In the genomic region with DNA sequence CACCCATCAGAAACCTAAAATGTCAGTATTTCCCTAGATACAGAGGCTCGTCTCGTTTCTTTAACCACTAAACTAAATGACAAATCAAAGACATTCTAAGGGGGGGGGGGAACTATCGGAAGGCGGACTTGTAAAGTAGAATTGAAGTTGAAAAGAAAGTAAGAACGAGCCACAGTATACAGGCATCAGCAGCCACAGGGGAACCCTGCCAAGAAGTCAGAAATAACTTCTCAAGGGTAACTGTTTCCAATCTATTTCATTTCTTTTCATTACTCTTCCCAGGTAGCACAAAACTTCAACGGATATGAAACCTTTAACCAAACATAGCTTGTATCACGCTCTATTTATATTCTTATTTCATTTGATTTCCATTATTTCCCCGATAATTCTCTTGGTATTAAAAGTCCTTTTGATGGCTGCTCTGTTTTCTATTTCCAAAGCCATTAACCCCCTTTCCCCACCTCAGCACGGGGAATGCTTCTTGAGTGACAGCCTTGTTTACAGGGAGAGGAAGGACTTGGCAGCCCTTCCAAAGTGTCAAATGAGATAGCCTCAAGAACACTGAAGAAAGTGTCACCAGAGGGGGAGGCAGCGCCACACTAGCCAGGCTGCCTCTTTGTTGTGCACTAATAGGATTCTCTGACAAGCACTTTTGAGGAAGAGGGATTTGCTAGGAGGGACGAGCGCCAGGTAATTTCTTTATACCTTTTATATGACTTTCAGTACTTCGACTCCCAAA, we compare ENCODE assay signal across 14 mouse cellular contexts.
DNase-seq lines count a peak whose midpoint lies in the region; ATAC-seq and TF ChIP-seq lines count a peak whose summit lies in the region.
"Had no signal": no experiment of that assay in that cellular context is flagged by ENCODE, and none has a peak within 500 bp of the region (broad histone marks: within the 10 kb centered on the region; RNA-seq: fewer than 3 reads in every experiment).

No protein-coding gene starts in this region.

- ATAC-seq in heart, embryonic 13.5 days (ENCODE audit: extremely low read depth, insufficient number of reproducible peaks, low FRiP score, low TSS enrichment), result no peak
- peak; percentile 56; the same call in 1 of the 2 replicates for ATAC-seq in midbrain, embryonic 12.5 days (ENCODE audit: low FRiP score, low read depth)
- no peak for ATAC-seq in inflammation-experienced regulatory T-cells, adult 6 months

- no peak for TF ChIP-seq POLR2A in brain, embryonic 14.5 days (IDR thresholded peaks at IDR 0.05; ENCODE audit: borderline replicate concordance, extremely low read depth, insufficient read depth, insufficient read length, poor library complexity, severe bottlenecking)

- no peaks in the 10 kb centered on the region for H3K9me3 ChIP-seq in heart, embryonic 13.5 days
- no peaks in the 10 kb centered on the region for H3K9me3 ChIP-seq in midbrain, embryonic 12.5 days
- H3K9me3 ChIP-seq: lung, embryonic 15.5 days had no signal

- H3K36me3 ChIP-seq in heart, embryonic 13.5 days, result no peaks in the 10 kb centered on the region
- no peaks in the 10 kb centered on the region for H3K36me3 ChIP-seq in midbrain, embryonic 12.5 days
- H3K36me3 ChIP-seq: lung, embryonic 15.5 days had no signal

- WGBS in heart, embryonic 13.5 days, result 27% methylated on average over 13 of the region's 13 CpGs
- 40% methylated on average over 13 of the region's 13 CpGs for WGBS in midbrain, embryonic 12.5 days

- H3K4me1 ChIP-seq in heart, embryonic 13.5 days, result peaks cover 10% of the 10 kb centered on the region
- H3K4me1 ChIP-seq in midbrain, embryonic 12.5 days, result peaks cover 9% of the 10 kb centered on the region; the same call in 1 of the 2 replicates
- H3K4me1 ChIP-seq: lung, embryonic 15.5 days had no signal

- no peak overlapping the region for H3K27ac ChIP-seq in heart, embryonic 13.5 days (replicated peaks)
- no peak overlapping the region for H3K27ac ChIP-seq in midbrain, embryonic 12.5 days (replicated peaks)
- H3K27ac ChIP-seq: lung, embryonic 15.5 days had no signal

- no peak overlapping the region for H3K9ac ChIP-seq in heart, embryonic 13.5 days
- no peak overlapping the region for H3K9ac ChIP-seq in midbrain, embryonic 12.5 days (replicated peaks)
- H3K9ac ChIP-seq: lung, embryonic 15.5 days had no signal

- peak overlapping the region; percentile 57 for H3K4me2 ChIP-seq in heart, embryonic 13.5 days
- H3K4me2 ChIP-seq in midbrain, embryonic 12.5 days (replicated peaks), result no peak overlapping the region
- H3K4me2 ChIP-seq: lung, embryonic 15.5 days had no signal

- H3K4me3 ChIP-seq in heart, embryonic 13.5 days, result peak overlapping the region; percentile 17; the same call in 1 of the 2 replicates
- H3K4me3 ChIP-seq in midbrain, embryonic 12.5 days, result no peak overlapping the region
- H3K4me3 ChIP-seq: lung, embryonic 15.5 days had no signal

- DNase-seq in embryo, embryonic 10 days (ENCODE audit: low spot score), result peak; percentile 17
- DNase-seq in embryo, embryonic 10.5 days (ENCODE audit: low spot score), result no peak
- DNase-seq in brain, embryonic 14.5 days (ENCODE audit: low read depth), result peak; percentile 90
- DNase-seq in thymus, postnatal 36 days, result no peak
- DNase-seq in adrenal gland, postnatal 4 days (ENCODE audit: low spot score in 2 of 2), result no peak
- DNase-seq: adrenal gland, postnatal 36 days; cerebellum, adult 11-12 months; kidney, adult 2 months; liver; right cerebral cortex, postnatal 25 days had no signal

- H3K27me3 ChIP-seq in heart, embryonic 13.5 days (replicated peaks), result no peaks in the 10 kb centered on the region
- no peaks in the 10 kb centered on the region for H3K27me3 ChIP-seq in midbrain, embryonic 12.5 days
- H3K27me3 ChIP-seq: lung, embryonic 15.5 days had no signal

- no peak for TF ChIP-seq CTCF in brain, embryonic 14.5 days (IDR thresholded peaks at IDR 0.05; ENCODE audit: borderline replicate concordance, extremely low read depth, insufficient read depth, insufficient read length)

Comparison
In these comparisons a context has a peak if more than half of its experiments do, and no peak if none do; other contexts are left out.
1. DNase-seq: peak in embryo, embryonic 10 days (single experiment) and brain, embryonic 14.5 days (single experiment); none in embryo, embryonic 10.5 days (single experiment), thymus, postnatal 36 days (0 of 2) and adrenal gland, postnatal 4 days (0 of 2).